Mouse (Mus musculus) liver, embryonic 18 days (tissue): ENCODE measurements around the gene Actr10. TPM values are rescaled to one million over a fixed set of nuclear protein-coding genes. Genes with fewer than 3 reads are reported as not detected.

Experiments
- polyA plus RNA-seq: library from polyadenylated mRNA; depleted of rRNA; stranded (reverse); fragments of >200 nt; gene quantifications from 2 replicates; pipeline ENCODE4 v1.2.3, GENCODE M21; 2012; rRNA removed

Gene Actr10
- polyA plus RNA-seq, result 25.5 and 25.6 TPM in 2 replicates

DNA sequence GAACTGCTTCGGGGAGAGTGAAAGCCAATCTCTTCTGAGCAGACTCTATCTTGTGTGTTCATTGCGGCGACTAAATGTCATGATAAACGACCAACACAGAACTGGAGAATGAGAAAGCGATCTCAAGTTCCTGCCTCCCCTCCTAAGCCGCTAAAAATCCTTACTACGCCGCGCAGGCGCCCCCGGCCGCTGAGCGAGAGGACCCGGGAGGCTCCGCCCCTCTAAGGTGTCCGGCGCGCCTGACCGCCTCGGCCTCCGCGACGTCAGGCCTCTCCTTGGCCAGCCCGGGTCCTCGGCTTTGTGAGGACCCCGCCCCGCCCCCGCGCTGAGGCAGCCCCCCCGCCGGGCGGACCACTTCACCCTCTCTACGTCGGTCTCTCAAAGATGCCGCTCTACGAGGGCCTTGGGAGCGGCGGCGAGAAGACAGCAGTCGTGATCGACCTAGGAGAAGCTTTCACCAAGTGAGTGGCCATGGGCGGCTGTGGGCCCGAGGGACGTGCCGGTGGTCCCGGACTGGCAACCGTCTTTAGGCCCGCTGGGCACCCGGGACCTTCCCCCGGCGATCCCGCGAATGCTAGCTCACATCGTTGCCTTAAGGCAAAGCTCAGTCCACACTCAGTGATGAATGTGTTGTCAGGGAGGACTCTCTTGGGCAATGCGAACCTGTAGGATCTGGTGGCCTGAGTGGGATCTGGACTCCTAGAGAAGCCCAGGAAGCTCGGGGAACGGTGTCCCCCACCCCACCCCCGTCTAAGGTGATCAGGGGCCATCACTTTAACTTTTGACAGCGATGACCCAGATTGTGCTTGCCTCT, at the start of gene Actr10:
Gene Actr10, plus strand, starts transcription at position 287 of the 814 bp plus-strand sequence.

GRCm38 (mm10) chr12:70974441-70975266, 37.0 kb downstream of the Actr10 start, which contains the start of gene Psma3:
Psma3 (plus strand) TSS chr12:70974621.

Other genes starting within 250 kb of the Actr10 start
- gene Frmd6, start 112.3 kb upstream of the Actr10 start, polyA plus RNA-seq, result 2.2 and 2.3 TPM in 2 replicates
- gene Psma3, start 36.8 kb downstream of the Actr10 start, polyA plus RNA-seq, result 112 and 128 TPM in 2 replicates
- gene Arid4a, start 78.1 kb downstream of the Actr10 start, polyA plus RNA-seq, result 4.2 and 4.8 TPM in 2 replicates
- not detected in 2 replicates for gene Tomm20l, start 173.6 kb downstream of the Actr10 start, polyA plus RNA-seq
- 28.3 and 32.4 TPM in 2 replicates for gene Timm9, start 198.8 kb downstream of the Actr10 start, polyA plus RNA-seq
- 1.9 and 2.0 TPM in 2 replicates for gene 2700049A03Rik, start 199.0 kb downstream of the Actr10 start, polyA plus RNA-seq